Mouse (Mus musculus) left cerebral cortex, postnatal 4 days (tissue): Measurements from ENCODE around the gene Mydgf. TPM values are rescaled to one million over a fixed set of nuclear protein-coding genes. Genes with fewer than 3 reads are reported as not detected.

ENCODE experiments used
- DNase-seq: peaks from one replicate; pipeline ENCODE4 v3.0.0-alpha.2; 2022
- intact Hi-C: fragments of 180-260 bp; cut with DNase I; formaldehyde crosslinking; loops from one replicate; pipeline ENCODE4 v1.15.1; 2025
- total RNA-seq, 2 experiments: library from RNA; stranded (reverse); gene quantifications; 2 replicates each; pipeline ENCODE4 v1.2.3; 2021

Gene Mydgf
- total RNA-seq, 2 experiments from 2014 or later: 45.9 to 47.6 TPM

- DNase-seq: no peak
Observed at GRCm38 (mm10) chr17:56147420-56147819, 36.3 kb downstream of the Mydgf start.

GRCm38 (mm10) chr17:56146131-56146530, 37.6 kb downstream of the Mydgf start:
- DNase-seq: no peak
- intact Hi-C loops: no loop called here

More at GRCm38 (mm10) chr17:56147420-56147819, 36.3 kb downstream of the Mydgf start:
- intact Hi-C loops: no loop called here

GRCm38 (mm10) chr17:56144546-56144945, 39.2 kb downstream of the Mydgf start:
- intact Hi-C loops: no loop called here
- DNase-seq: no peak

- intact Hi-C loops: no loop called here
Observed at GRCm38 (mm10) chr17:56141702-56142605, 41.8 kb downstream of the Mydgf start.

GRCm38 (mm10) chr17:56139858-56140595, 43.7 kb downstream of the Mydgf start, which contains the start of gene Sema6b:
TSS of gene Sema6b (minus strand) at chr17:56140343.
- intact Hi-C loops: no loop called here
- peak; percentile 73 for DNase-seq

More at GRCm38 (mm10) chr17:56141702-56142605, 41.8 kb downstream of the Mydgf start:
- peak; percentile 55 for DNase-seq

- intact Hi-C loops: no loop called here
- DNase-seq: no peak
Observed at GRCm38 (mm10) chr17:56139355-56139754, 44.4 kb downstream of the Mydgf start.

GRCm38 (mm10) chr17:56137839-56138613, 45.7 kb downstream of the Mydgf start:
- no peak for DNase-seq
- intact Hi-C loops: no loop called here

- no peak for DNase-seq
- intact Hi-C loops: no loop called here
Observed at GRCm38 (mm10) chr17:56136558-56136957, 47.2 kb downstream of the Mydgf start.

- DNase-seq: peak; percentile 68
- intact Hi-C loops: no loop called here
Observed at GRCm38 (mm10) chr17:56134463-56134971, 49.2 kb downstream of the Mydgf start.

- DNase-seq: no peak
- intact Hi-C loops: no loop called here
Observed at GRCm38 (mm10) chr17:56133457-56134363, 50.0 kb downstream of the Mydgf start.

- intact Hi-C loops: no loop called here
- peak; percentile 66 for DNase-seq
Observed at GRCm38 (mm10) chr17:56132661-56133060, 51.1 kb downstream of the Mydgf start.

GRCm38 (mm10) chr17:56131814-56132213, 51.9 kb downstream of the Mydgf start:
- peak; percentile 71 for DNase-seq
- intact Hi-C loops: no loop called here

GRCm38 (mm10) chr17:56131136-56131535, 52.6 kb downstream of the Mydgf start:
- DNase-seq: no peak
- intact Hi-C loops: no loop called here

GRCm38 (mm10) chr17:56128246-56128645, 55.5 kb downstream of the Mydgf start:
- intact Hi-C loops: loop anchor here (5.0 kb wide), 1 partner anchor 124 kb away; no protein-coding TSS in a partner anchor
- DNase-seq: no peak

- DNase-seq: no peak
- intact Hi-C loops: loop anchor here (5.0 kb wide), 1 partner anchor 126 kb away; no protein-coding TSS in a partner anchor
Observed at GRCm38 (mm10) chr17:56126175-56126574, 57.5 kb downstream of the Mydgf start.
